Mouse (Mus musculus): ENCODE measurements around the gene Tacc2. TPM values are rescaled to one million over a fixed set of nuclear protein-coding genes. Genes with fewer than 3 reads are reported as not detected.

The Tacc2 gene
- polyA plus RNA-seq, 1 experiment from 2014 or later = 17.3 TPM

GRCm38 (mm10) chr7:130563276-130563675, 14.0 kb upstream of the Tacc2 start:
- no peaks in the 10 kb centered on the region for H3K27me3 ChIP-seq (replicated peaks; ENCODE audit: control insufficient read depth, insufficient read depth, low read length)
- no peaks in the 10 kb centered on the region for H3K9me3 ChIP-seq (ENCODE audit: control insufficient read depth, low read length)
- peaks cover 3% of the 10 kb centered on the region; the same call in 1 of the 2 replicates for H3K4me1 ChIP-seq (replicated peaks; ENCODE audit: control insufficient read depth, insufficient read depth, low read length)
- DNase-seq (ENCODE audit: low spot score) (no peak), ATAC-seq (replicated peaks; ENCODE audit: low FRiP score) (peak; percentile 59; the same call in 1 of the 2 replicates)
- no peak overlapping the region for H3K4me3 ChIP-seq (ENCODE audit: low read depth, low read length)
- no peak overlapping the region for H3K4me2 ChIP-seq
- 93% methylated on average over 4 of the region's 4 CpGs for WGBS
- H3K27ac ChIP-seq (ENCODE audit: low read depth, low read length) = no peak overlapping the region
- no peak overlapping the region for H3K9ac ChIP-seq (ENCODE audit: low read depth, low read length)
- H3K36me3 ChIP-seq (ENCODE audit: control insufficient read depth, insufficient read depth, low read length) = no peaks in the 10 kb centered on the region

DNA sequence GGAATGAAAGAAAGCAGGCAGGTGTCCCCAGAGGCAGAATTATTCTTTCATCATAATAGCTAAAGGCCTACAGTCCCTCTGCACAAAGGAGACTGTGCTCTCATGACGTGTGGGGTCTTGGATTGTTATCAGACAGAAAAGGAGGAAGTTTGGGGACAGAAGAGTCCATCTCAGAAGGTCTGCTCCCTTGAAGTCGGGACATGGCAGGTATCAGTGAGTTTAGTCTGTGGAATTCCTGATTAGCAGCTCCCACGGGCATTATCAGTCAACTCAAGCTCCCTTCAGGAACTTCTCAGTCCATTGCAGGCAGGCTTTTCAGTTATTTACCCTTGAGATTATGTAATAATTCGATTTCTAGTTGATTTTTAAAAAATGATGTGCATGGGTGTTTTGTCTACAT, 13.4 kb upstream of the Tacc2 start:
- Histone ChIP-seq H3K4me1 (replicated peaks; ENCODE audit: control insufficient read depth, insufficient read depth, low read length) (peaks cover 4% of the 10 kb centered on the region; the same call in 1 of the 2 replicates), H3K27me3 (replicated peaks; ENCODE audit: control insufficient read depth, insufficient read depth, low read length) (no peaks in the 10 kb centered on the region), H3K36me3 (ENCODE audit: control insufficient read depth, insufficient read depth, low read length) (no peaks in the 10 kb centered on the region), H3K9ac (ENCODE audit: low read depth, low read length) (no peak overlapping the region), H3K4me2 (no peak overlapping the region), H3K9me3 (ENCODE audit: control insufficient read depth, low read length) (no peaks in the 10 kb centered on the region), H3K4me3 (ENCODE audit: low read depth, low read length) (no peak overlapping the region), H3K27ac (ENCODE audit: low read depth, low read length) (no peak overlapping the region)
- ATAC-seq (replicated peaks; ENCODE audit: low FRiP score) = no peak
- DNase-seq (ENCODE audit: low spot score) = no peak
- WGBS = 39% methylated on average over 4 of the region's 4 CpGs

- 56% methylated on average over 3 of the region's 3 CpGs for WGBS
Measured at GRCm38 (mm10) chr7:130564596-130564995, 12.6 kb upstream of the Tacc2 start.

DNA sequence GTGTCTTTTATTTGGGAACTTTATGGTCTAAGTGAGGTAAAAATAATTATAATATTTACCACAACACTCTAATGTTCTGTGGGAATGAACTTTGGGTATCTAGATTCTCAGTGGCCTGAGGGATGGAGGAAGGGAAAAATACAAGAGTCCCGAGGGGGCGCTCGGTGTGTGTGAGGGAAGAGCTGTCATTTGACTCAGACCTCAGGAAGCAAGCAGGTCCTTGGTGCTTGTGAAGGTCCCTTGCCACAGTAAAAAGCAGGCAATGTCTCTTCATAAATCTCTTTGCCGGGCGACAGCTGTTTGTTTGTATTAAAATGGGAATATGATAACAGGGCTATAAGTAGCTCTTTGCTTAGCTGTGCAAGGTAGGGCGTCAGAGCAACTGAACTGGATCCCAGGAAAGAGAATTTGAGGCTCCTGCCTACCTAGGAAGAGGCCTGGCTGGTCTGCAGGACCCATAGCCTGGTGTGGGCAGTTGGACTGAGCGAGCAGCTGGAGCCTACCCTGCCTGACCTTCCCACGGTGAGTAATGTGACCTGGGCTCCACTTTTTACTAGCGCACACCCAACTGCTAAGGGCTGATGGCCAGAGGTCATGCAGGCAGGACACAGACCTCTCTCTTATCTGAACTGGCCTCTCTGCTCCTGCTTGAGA, 8.3 kb upstream of the Tacc2 start:
- Histone ChIP-seq H3K9ac (ENCODE audit: low read depth, low read length) (no peak overlapping the region), H3K27me3 (replicated peaks; ENCODE audit: control insufficient read depth, insufficient read depth, low read length) (no peaks in the 10 kb centered on the region), H3K27ac (ENCODE audit: low read depth, low read length) (no peak overlapping the region), H3K4me1 (replicated peaks; ENCODE audit: control insufficient read depth, insufficient read depth, low read length) (0 out of 2 replicates have a peak, but pooled peaks cover 6% of the 10 kb centered on the region), H3K4me2 (no peak overlapping the region), H3K9me3 (ENCODE audit: control insufficient read depth, low read length) (no peaks in the 10 kb centered on the region), H3K36me3 (ENCODE audit: control insufficient read depth, insufficient read depth, low read length) (no peaks in the 10 kb centered on the region), H3K4me3 (ENCODE audit: low read depth, low read length) (no peak overlapping the region)
- 59% methylated on average over 9 of the region's 9 CpGs for WGBS
- DNase-seq (ENCODE audit: low spot score) (no peak), ATAC-seq (replicated peaks; ENCODE audit: low FRiP score) (0 out of 2 replicates have a peak, but pooled peaks have one; percentile 49)

More at GRCm38 (mm10) chr7:130564596-130564995, 12.6 kb upstream of the Tacc2 start:
- H3K4me1 ChIP-seq (replicated peaks; ENCODE audit: control insufficient read depth, insufficient read depth, low read length) = peaks cover 6% of the 10 kb centered on the region; the same call in 1 of the 2 replicates
- ATAC-seq (replicated peaks; ENCODE audit: low FRiP score) (no peak), DNase-seq (ENCODE audit: low spot score) (no peak)
- H3K9ac ChIP-seq (ENCODE audit: low read depth, low read length) = no peak overlapping the region
- H3K27me3 ChIP-seq (replicated peaks; ENCODE audit: control insufficient read depth, insufficient read depth, low read length) = no peaks in the 10 kb centered on the region
- no peak overlapping the region for H3K4me3 ChIP-seq (ENCODE audit: low read depth, low read length)
- no peak overlapping the region for H3K4me2 ChIP-seq
- no peaks in the 10 kb centered on the region for H3K9me3 ChIP-seq (ENCODE audit: control insufficient read depth, low read length)
- H3K36me3 ChIP-seq (ENCODE audit: control insufficient read depth, insufficient read depth, low read length) = no peaks in the 10 kb centered on the region
- no peak overlapping the region for H3K27ac ChIP-seq (ENCODE audit: low read depth, low read length)

- Histone ChIP-seq H3K27me3 (replicated peaks; ENCODE audit: control insufficient read depth, insufficient read depth, low read length) (no peaks in the 10 kb centered on the region), H3K9me3 (ENCODE audit: control insufficient read depth, low read length) (no peaks in the 10 kb centered on the region), H3K27ac (ENCODE audit: low read depth, low read length) (no peak overlapping the region), H3K9ac (ENCODE audit: low read depth, low read length) (no peak overlapping the region), H3K4me2 (no peak overlapping the region), H3K4me1 (replicated peaks; ENCODE audit: control insufficient read depth, insufficient read depth, low read length) (0 out of 2 replicates have a peak, but pooled peaks cover 3% of the 10 kb centered on the region), H3K36me3 (ENCODE audit: control insufficient read depth, insufficient read depth, low read length) (no peaks in the 10 kb centered on the region), H3K4me3 (ENCODE audit: low read depth, low read length) (no peak overlapping the region)
- DNase-seq (ENCODE audit: low spot score) = no peak
- ATAC-seq (replicated peaks; ENCODE audit: low FRiP score) = no peak
- 75% methylated on average over 7 of the region's 7 CpGs for whole genome bisulfite sequencing
Measured at GRCm38 (mm10) chr7:130570472-130570871, 6.8 kb upstream of the Tacc2 start.

- ATAC-seq (replicated peaks; ENCODE audit: low FRiP score) (no peak), DNase-seq (ENCODE audit: low spot score) (no peak)
- Histone ChIP-seq H3K4me1 (replicated peaks; ENCODE audit: control insufficient read depth, insufficient read depth, low read length) (0 out of 2 replicates have a peak, but pooled peaks cover 3% of the 10 kb centered on the region), H3K4me2 (no peak within 1 kb of the TSS), H3K27ac (ENCODE audit: low read depth, low read length) (no peak within 1 kb of the TSS), H3K9ac (ENCODE audit: low read depth, low read length) (no peak within 1 kb of the TSS), H3K36me3 (ENCODE audit: control insufficient read depth, insufficient read depth, low read length) (no peaks in the 10 kb centered on the region), H3K27me3 (replicated peaks; ENCODE audit: control insufficient read depth, insufficient read depth, low read length) (no peaks in the 10 kb centered on the region), H3K9me3 (ENCODE audit: control insufficient read depth, low read length) (no peaks in the 10 kb centered on the region), H3K4me3 (ENCODE audit: low read depth, low read length) (no peak within 1 kb of the TSS)
- 62% methylated on average over 11 of the region's 11 CpGs for WGBS
Measured at GRCm38 (mm10) chr7:130572821-130573220, 4.4 kb upstream of the Tacc2 start, which contains the start of gene Nsmce4a. TSS of gene Nsmce4a (minus strand) at chr7:130573118.

DNA sequence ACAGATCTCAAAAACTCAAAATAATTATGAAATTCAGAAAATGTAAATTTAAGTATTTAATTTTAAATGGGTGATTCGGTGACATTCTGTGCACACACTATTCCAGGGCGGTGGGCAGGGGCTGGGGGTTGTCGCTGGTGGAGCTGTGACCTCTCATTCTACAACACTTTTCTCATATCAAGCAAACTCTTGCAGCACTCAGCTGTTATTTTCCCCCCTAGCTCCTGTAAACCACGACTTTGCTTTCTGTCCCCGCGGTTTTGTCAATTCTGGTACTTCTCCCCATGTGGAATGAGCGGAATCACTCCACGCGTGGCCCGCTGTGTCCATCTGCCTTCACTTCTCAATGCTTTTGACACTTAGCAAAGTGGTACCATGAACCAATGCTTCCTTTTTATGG, 3.5 kb upstream of the Tacc2 start:
- no peak overlapping the region for H3K4me3 ChIP-seq (ENCODE audit: low read depth, low read length)
- 0 out of 2 replicates have a peak, but pooled peaks cover 3% of the 10 kb centered on the region for H3K4me1 ChIP-seq (replicated peaks; ENCODE audit: control insufficient read depth, insufficient read depth, low read length)
- H3K9ac ChIP-seq (ENCODE audit: low read depth, low read length) = no peak overlapping the region
- 92% methylated on average over 10 of the region's 10 CpGs for WGBS
- H3K27me3 ChIP-seq (replicated peaks; ENCODE audit: control insufficient read depth, insufficient read depth, low read length) = no peaks in the 10 kb centered on the region
- no peaks in the 10 kb centered on the region for H3K36me3 ChIP-seq (ENCODE audit: control insufficient read depth, insufficient read depth, low read length)
- no peaks in the 10 kb centered on the region for H3K9me3 ChIP-seq (ENCODE audit: control insufficient read depth, low read length)
- no peak for ATAC-seq (replicated peaks; ENCODE audit: low FRiP score)
- no peak overlapping the region for H3K27ac ChIP-seq (ENCODE audit: low read depth, low read length)
- H3K4me2 ChIP-seq = no peak overlapping the region
- DNase-seq (ENCODE audit: low spot score) = no peak

- no peaks in the 10 kb centered on the region for H3K36me3 ChIP-seq (ENCODE audit: control insufficient read depth, insufficient read depth, low read length)
- no peaks in the 10 kb centered on the region for H3K4me1 ChIP-seq (replicated peaks; ENCODE audit: control insufficient read depth, insufficient read depth, low read length)
- no peak; the same call in 1 of the 2 replicates for ATAC-seq (replicated peaks; ENCODE audit: low FRiP score)
- no peaks in the 10 kb centered on the region for H3K27me3 ChIP-seq (replicated peaks; ENCODE audit: control insufficient read depth, insufficient read depth, low read length)
- H3K4me2 ChIP-seq = no peak overlapping the region
- no peak overlapping the region for H3K4me3 ChIP-seq (ENCODE audit: low read depth, low read length)
- no peak for DNase-seq (ENCODE audit: low spot score)
- no peaks in the 10 kb centered on the region for H3K9me3 ChIP-seq (ENCODE audit: control insufficient read depth, low read length)
- WGBS = 64% methylated on average over 13 of the region's 13 CpGs
- no peak overlapping the region for H3K27ac ChIP-seq (ENCODE audit: low read depth, low read length)
- no peak overlapping the region for H3K9ac ChIP-seq (ENCODE audit: low read depth, low read length)
Measured at GRCm38 (mm10) chr7:130574211-130574991, 2.8 kb upstream of the Tacc2 start.
